Mouse (Mus musculus): ENCODE measurements around the gene Trim21. TPM values are rescaled to one million over a fixed set of nuclear protein-coding genes. Genes with fewer than 3 reads are reported as not detected.

Trim21 gene
- total RNA-seq, 2 experiments from 2014 or later, result 5.3 TPM

GRCm38 (mm10) chr7:102508066-102508465 is 57.2 kb downstream of the Trim21 start:
- DNase-seq, result no peak

Other genes with a start within 250 kb of the Trim21 start
- gene Rrm1, start 123.8 kb downstream of the Trim21 start, total RNA-seq (2021), result 10 to 100 TPM in 1 of 2 experiments, 1 to 10 TPM in 1; 9.5 to 10.1 TPM
- not detected for gene Olfr543, start 83.8 kb downstream of the Trim21 start, total RNA-seq (2021)
- not detected for gene Olfr544, start 77.2 kb downstream of the Trim21 start, total RNA-seq (2021)
- not detected for gene Olfr545, start 65.9 kb downstream of the Trim21 start, total RNA-seq (2021)
- not detected for gene Olfr547, start 30.7 kb downstream of the Trim21 start, total RNA-seq (2021)
- gene Olfr548-ps1, start 24.6 kb downstream of the Trim21 start, total RNA-seq (2021), result not detected
- not detected for gene Olfr549, start 15.6 kb downstream of the Trim21 start, total RNA-seq (2021)
- gene Olfr550, start 6.0 kb upstream of the Trim21 start, total RNA-seq (2021), result under 1 TPM; 0.05 to 0.18 TPM
- gene Olfr551, start 26.4 kb upstream of the Trim21 start, total RNA-seq (2021), result not detected
- under 1 TPM; 0.10 to 0.23 TPM for gene Olfr552, start 32.3 kb upstream of the Trim21 start, total RNA-seq (2021)
- gene Olfr553, start 52.7 kb upstream of the Trim21 start, total RNA-seq (2021), result not detected
- not detected for gene Olfr554, start 72.9 kb upstream of the Trim21 start, total RNA-seq (2021)
- not detected for gene Olfr555, start 93.3 kb upstream of the Trim21 start, total RNA-seq (2021)
- gene Olfr556, start 99.4 kb upstream of the Trim21 start, total RNA-seq (2021), result not detected
- gene Trim68, start 121.8 kb upstream of the Trim21 start, total RNA-seq (2021), result 1 to 10 TPM; 6.7 to 8.5 TPM
- not detected for gene Olfr557, start 130.4 kb upstream of the Trim21 start, total RNA-seq (2021)
- gene Olfr558, start 136.7 kb upstream of the Trim21 start, total RNA-seq (2021), result 1 to 10 TPM; 2.3 TPM
- not detected for gene Olfr33, start 153.6 kb upstream of the Trim21 start, total RNA-seq (2021)
- not detected for gene Olfr559, start 162.0 kb upstream of the Trim21 start, total RNA-seq (2021)
- gene Olfr560, start 193.9 kb upstream of the Trim21 start, total RNA-seq (2021), result not detected
- gene Olfr78, start 194.0 kb upstream of the Trim21 start, total RNA-seq (2021), result under 1 TPM; 0.49 to 0.60 TPM
- gene Olfr561, start 205.7 kb upstream of the Trim21 start, total RNA-seq (2021), result not detected
- not detected for gene Olfr564, start 238.0 kb upstream of the Trim21 start, total RNA-seq (2021)

Data from heart, adult 18-20 months (tissue).